Mouse (Mus musculus) limb, embryonic 10.5 days (tissue): Measurements from ENCODE around the gene Sirt1. TPM values are rescaled to one million over a fixed set of nuclear protein-coding genes. Genes with fewer than 3 reads are reported as not detected.

Source experiments
- DNase-seq: peaks from one replicate; pipeline ENCODE4 v3.0.0-alpha.2; 2017; ENCODE audit warnings: low spot score
- H3K27ac ChIP-seq: fragments of 300-500 bp; sonication (generic); 2 replicates; pipeline ENCODE4 v1.5.1; 2016; ENCODE audit warnings: mild to moderate bottlenecking
- H3K27me3 ChIP-seq: fragments of 300-500 bp; sonication (generic); 2 replicates; pipeline ENCODE4 v1.6.1; 2016; ENCODE audit warnings: low read depth, mild to moderate bottlenecking; ENCODE audit not compliant: poor library complexity, severe bottlenecking
- H3K36me3 ChIP-seq: fragments of 300-500 bp; sonication (generic); 2 replicates; pipeline ENCODE4 v1.6.1; 2016; ENCODE audit warnings: mild to moderate bottlenecking, moderate library complexity
- H3K4me1 ChIP-seq: fragments of 300-500 bp; sonication (generic); 2 replicates; pipeline ENCODE4 v1.6.1; 2016
- H3K4me3 ChIP-seq: fragments of 300-500 bp; sonication (generic); 2 replicates; pipeline ENCODE4 v1.5.1; 2016; ENCODE audit warnings: mild to moderate bottlenecking, moderate library complexity
- H3K9me3 ChIP-seq: fragments of 300-500 bp; sonication (generic); replicated peaks from 2 replicates; pipeline ENCODE4 v1.6.1; 2016; ENCODE audit warnings: mild to moderate bottlenecking
- WGBS: fragments of 180-500 bp; shearing (Covaris S2); methylation state at CpG from one replicate; pipeline ENCODE4 v1.1.7; 2016; 5-methylcytosine and 5-hydroxymethylcytosine counted together
- polyA plus RNA-seq: library from polyadenylated mRNA; unstranded; fragments of >200 nt; fragmentation: Nextera tagmentation; extraction: Ambion mirVana; gene quantifications from 2 replicates; pipeline ENCODE4 v1.2.1, GENCODE M21; 2016

Sirt1 gene
- polyA plus RNA-seq, 1 experiment from 2014 or later: 6.9 TPM

- no peaks in the 10 kb centered on the region for H3K27me3 ChIP-seq
- H3K36me3 ChIP-seq: peaks cover 75% of the 10 kb centered on the region
- H3K9me3 ChIP-seq: no peaks in the 10 kb centered on the region
- DNase-seq: no peak
- H3K4me1 ChIP-seq: no peaks in the 10 kb centered on the region
- WGBS: 92% methylated on average over 5 of the region's 5 CpGs
- H3K4me3 ChIP-seq: no peak overlapping the region
- no peak overlapping the region for H3K27ac ChIP-seq
Measured at GRCm38 (mm10) chr10:63272868-63273267, 108.6 kb downstream of the Sirt1 start.

GRCm38 (mm10) chr10:63272401-63272800 lies 109.1 kb downstream of the Sirt1 start:
- no peaks in the 10 kb centered on the region for H3K9me3 ChIP-seq
- H3K36me3 ChIP-seq: peaks cover 71% of the 10 kb centered on the region
- no peaks in the 10 kb centered on the region for H3K4me1 ChIP-seq
- no peak overlapping the region for H3K27ac ChIP-seq
- DNase-seq: no peak
- no peak overlapping the region for H3K4me3 ChIP-seq
- no peaks in the 10 kb centered on the region for H3K27me3 ChIP-seq

Other genes starting within 250 kb of the Sirt1 start
- 0.19 and 0.25 TPM in 2 replicates for gene Mypn, start 177.8 kb downstream of the Sirt1 start, polyA plus RNA-seq
- 44.3 and 48.6 TPM in 2 replicates for gene Herc4, start 137.9 kb downstream of the Sirt1 start, polyA plus RNA-seq
- gene Dnajc12, start 739 bp upstream of the Sirt1 start, polyA plus RNA-seq: 7.9 and 9.7 TPM in 2 replicates
- not detected in 2 replicates for gene Gm7075, start 40.1 kb upstream of the Sirt1 start, polyA plus RNA-seq
- 0.04 TPM in 1 of 2 replicates, not detected in the other for gene Ctnna3, start 48.4 kb upstream of the Sirt1 start, polyA plus RNA-seq